Mouse (Mus musculus): ENCODE data around the gene Fat4.

GRCm38 (mm10) chr3:38884276-38884675 is 2.5 kb upstream of the Fat4 start:
- peak; percentile 50 for TF ChIP-seq CTCF (IDR thresholded peaks at IDR 0.05; ENCODE audit: control insufficient read depth, insufficient read depth, low read length)
- no peak for TF ChIP-seq POLR2A (IDR thresholded peaks at IDR 0.05; ENCODE audit: borderline replicate concordance, control insufficient read depth, low read depth, low read length)
